Mouse (Mus musculus) kidney, adult 2 months (tissue): Measurements from ENCODE around the gene Usp6nl. TPM values are rescaled to one million over a fixed set of nuclear protein-coding genes. Genes with fewer than 3 reads are reported as not detected.

Experiments used
- DNase-seq: peaks from one replicate; pipeline ENCODE4 v3.0.0; 2021
- H3K27ac ChIP-seq: fragments of 200-500 bp; 2 replicates; pipeline ENCODE4 v1.5.1; 2012; ENCODE audit warnings: low read depth, low read length, control low read depth, inconsistent platforms; ENCODE audit not compliant: insufficient read depth
- H3K27me3 ChIP-seq: fragments of 200-500 bp; replicated peaks from 2 replicates; pipeline ENCODE4 v1.6.1; 2012; ENCODE audit warnings: mild to moderate bottlenecking, moderate library complexity, low read length, inconsistent platforms; ENCODE audit not compliant: control insufficient read depth, insufficient read depth
- H3K36me3 ChIP-seq: fragments of 200-500 bp; 2 replicates; pipeline ENCODE4 v1.6.1; 2012; ENCODE audit warnings: mild to moderate bottlenecking, moderate library complexity, low read length, inconsistent platforms; ENCODE audit not compliant: control insufficient read depth, insufficient read depth
- H3K4me1 ChIP-seq: fragments of 200-500 bp; 2 replicates; pipeline ENCODE4 v1.6.1; 2011; ENCODE audit warnings: low read length; ENCODE audit not compliant: control insufficient read depth, insufficient read depth
- H3K4me3 ChIP-seq: fragments of 200-500 bp; 2 replicates; pipeline ENCODE4 v1.5.1; 2011; ENCODE audit warnings: mild to moderate bottlenecking, low read depth, low read length, control low read depth; ENCODE audit not compliant: insufficient read depth
- CTCF ChIP-seq: fragments of 200-500 bp; conservative IDR thresholded peaks from 2 replicates; pipeline ENCODE4 v1.5.1; 2011; ENCODE audit warnings: low read depth, mild to moderate bottlenecking, control low read depth, low read length, moderate library complexity, mixed read lengths; ENCODE audit not compliant: insufficient read depth, insufficient read length
- POLR2A ChIP-seq: fragments of 200-500 bp; IDR thresholded peaks from one replicate; pipeline ENCODE4 v1.6.1; 2011; ENCODE audit warnings: low read depth, low read length, control low read depth
- WGBS: fragments of 180-500 bp; shearing (Covaris S2); methylation state at CpG from one replicate; pipeline ENCODE4 v1.1.7; 2018; 5-methylcytosine and 5-hydroxymethylcytosine counted together
- polyA plus RNA-seq: library from polyadenylated mRNA; depleted of rRNA; stranded (reverse); fragments of >200 nt; gene quantifications from 2 replicates; pipeline ENCODE4 v1.2.3, GENCODE M21; 2012

The Usp6nl gene
- polyA plus RNA-seq, 1 experiment, result 8.9 TPM

DNA sequence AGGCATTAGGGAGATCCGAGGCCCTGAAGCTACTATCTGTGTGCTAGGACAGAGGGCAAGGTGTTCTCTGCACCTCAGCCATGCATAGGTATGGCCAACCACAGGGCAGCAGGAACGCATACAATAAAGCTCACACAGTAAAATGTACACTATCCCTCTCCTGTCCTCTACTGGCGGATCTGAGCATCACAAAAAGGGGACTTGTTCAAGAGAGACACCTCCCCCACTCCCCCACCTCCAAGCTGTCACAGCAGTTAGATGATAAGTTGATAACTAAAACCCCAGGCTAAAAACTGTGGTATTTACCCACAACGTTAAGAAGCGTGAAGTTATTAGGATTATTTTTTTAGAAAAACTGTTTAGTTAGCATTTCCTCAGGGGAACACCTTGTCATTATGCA is 151.4 kb downstream of the Usp6nl start:
- Histone ChIP-seq H3K27ac (no peak overlapping the region), H3K36me3 (no peaks in the 10 kb centered on the region), H3K4me1 (no peaks in the 10 kb centered on the region), H3K27me3 (no peaks in the 10 kb centered on the region), H3K4me3 (no peak overlapping the region)
- WGBS, result 82% methylated on average over 5 of the region's 5 CpGs
- TF ChIP-seq POLR2A, result no peak
- TF ChIP-seq CTCF, result no peak
- no peak for DNase-seq

DNA sequence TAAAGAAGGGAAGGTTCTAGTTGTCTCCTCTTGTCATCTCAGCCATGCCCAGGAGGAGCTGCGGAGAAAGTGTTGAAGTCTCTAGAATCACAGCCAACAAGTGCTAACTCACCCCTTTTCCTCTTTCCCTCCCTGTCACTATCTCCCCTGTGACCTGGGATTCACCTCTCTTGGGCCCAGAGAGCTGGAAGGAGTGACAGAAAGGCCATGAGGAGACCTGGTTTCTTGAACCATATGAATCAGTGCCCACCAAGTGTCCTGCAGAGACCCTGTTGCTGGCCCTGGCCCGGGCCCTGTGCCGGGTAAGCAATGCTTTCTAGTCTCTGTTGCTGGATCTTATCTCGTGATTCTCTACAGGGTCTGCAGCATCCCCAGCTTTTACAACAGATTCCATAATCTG is 155.4 kb downstream of the Usp6nl start:
- Histone ChIP-seq H3K4me1 (0 out of 2 replicates have a peak, but pooled peaks cover 3% of the 10 kb centered on the region), H3K4me3 (no peak overlapping the region), H3K27ac (peak overlapping the region; percentile 92), H3K36me3 (no peaks in the 10 kb centered on the region), H3K27me3 (no peaks in the 10 kb centered on the region)
- 86% methylated on average over 4 of the region's 4 CpGs for whole genome bisulfite sequencing
- no peak for DNase-seq
- TF ChIP-seq POLR2A (no peak), CTCF (no peak)

DNA sequence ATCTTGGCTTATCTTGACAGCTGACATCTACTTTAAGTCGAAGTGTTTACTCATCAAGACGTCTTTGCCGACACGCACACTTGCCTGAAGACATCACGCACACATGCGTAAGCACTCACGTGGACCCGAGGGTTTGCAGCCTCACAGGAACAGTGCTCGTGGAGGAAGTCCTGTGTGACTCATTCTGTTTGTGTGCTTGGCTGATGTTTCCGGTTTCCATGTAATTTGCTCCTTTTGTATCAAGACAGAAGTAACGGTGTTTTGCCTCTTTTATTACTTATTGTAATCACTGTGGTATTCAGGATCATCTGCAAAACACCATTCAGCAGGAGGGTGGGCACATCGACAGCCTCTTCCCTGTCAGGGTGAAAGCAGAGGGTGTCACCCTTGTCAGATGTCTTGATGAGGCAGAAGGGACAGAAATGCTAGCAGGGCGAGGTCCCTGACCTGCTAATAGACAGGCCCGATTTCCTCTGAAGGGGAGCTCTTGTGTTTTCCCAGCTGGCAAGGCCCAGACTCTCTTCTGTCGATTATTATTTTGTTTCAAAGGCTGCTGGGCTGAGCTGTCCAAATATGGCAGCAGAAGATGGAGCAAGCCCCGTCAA is 156.0 kb downstream of the Usp6nl start:
- WGBS, result 48% methylated on average over 16 of the region's 16 CpGs
- H3K4me1 ChIP-seq, result 0 out of 2 replicates have a peak, but pooled peaks cover 7% of the 10 kb centered on the region
- TF ChIP-seq CTCF (no peak), POLR2A (no peak)
- DNase-seq, result peak; percentile 75
- H3K27ac ChIP-seq, result peak overlapping the region; percentile 92
- H3K36me3 ChIP-seq, result no peaks in the 10 kb centered on the region
- H3K27me3 ChIP-seq, result no peaks in the 10 kb centered on the region
- no peak overlapping the region for H3K4me3 ChIP-seq

GRCm38 (mm10) chr2:6478966-6479391 is 156.5 kb downstream of the Usp6nl start:
- Histone ChIP-seq H3K36me3 (no peaks in the 10 kb centered on the region), H3K27me3 (no peaks in the 10 kb centered on the region), H3K4me3 (no peak overlapping the region), H3K27ac (peak overlapping the region; percentile 56), H3K4me1 (0 out of 2 replicates have a peak, but pooled peaks cover 7% of the 10 kb centered on the region)
- 32% methylated on average over 13 of the region's 13 CpGs for WGBS
- TF ChIP-seq CTCF, result 0 out of 2 replicates have a peak, but pooled peaks have one; percentile 17
- no peak for TF ChIP-seq POLR2A
- peak; percentile 91 for DNase-seq

DNA sequence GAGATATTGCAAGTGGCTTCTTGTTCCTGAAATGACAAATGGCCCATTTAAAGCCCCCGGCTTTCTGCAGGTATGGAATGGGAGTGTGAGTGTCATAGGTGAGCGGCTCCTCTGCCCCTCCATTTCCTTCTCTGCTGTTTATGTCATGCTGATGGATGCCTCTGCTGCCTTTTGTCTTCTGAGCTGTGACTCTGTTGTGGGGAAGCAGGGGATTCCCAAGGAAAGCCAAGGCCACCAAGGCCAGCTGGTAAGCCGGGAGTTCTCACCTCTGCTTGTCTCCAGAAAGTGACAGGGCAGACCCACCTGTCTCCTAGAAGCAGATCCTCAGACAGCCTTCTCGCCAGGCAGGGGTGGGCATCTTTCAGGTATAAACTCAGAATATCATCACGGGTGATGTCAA is 157.2 kb downstream of the Usp6nl start:
- peak; percentile 36 for DNase-seq
- Histone ChIP-seq H3K4me1 (0 out of 2 replicates have a peak, but pooled peaks cover 7% of the 10 kb centered on the region), H3K27ac (peak overlapping the region; percentile 56), H3K27me3 (no peaks in the 10 kb centered on the region), H3K36me3 (no peaks in the 10 kb centered on the region), H3K4me3 (no peak overlapping the region)
- WGBS, result 70% methylated on average over 5 of the region's 5 CpGs
- TF ChIP-seq CTCF (no peak), POLR2A (no peak)

DNA sequence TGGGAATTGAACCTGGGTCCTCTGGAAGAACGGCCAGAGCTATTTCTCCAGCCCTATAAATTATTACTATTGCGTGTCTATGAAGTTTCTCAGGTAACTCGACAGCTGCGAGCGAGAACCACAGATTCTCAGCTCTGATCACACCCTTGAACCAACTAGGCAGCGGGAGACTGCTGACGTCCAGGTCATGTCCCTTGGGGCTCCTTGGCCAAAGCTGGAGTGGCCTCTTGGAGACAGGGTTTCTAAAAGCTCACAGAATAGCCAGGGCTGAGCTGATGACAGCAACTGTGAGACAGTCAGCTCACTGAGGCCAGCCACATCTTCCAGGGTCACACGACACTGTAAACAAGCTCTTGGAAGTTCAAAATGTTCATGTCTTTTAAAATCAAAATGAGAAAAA is 159.5 kb downstream of the Usp6nl start:
- WGBS, result 88% methylated on average over 8 of the region's 8 CpGs
- no peak for DNase-seq
- Histone ChIP-seq H3K36me3 (no peaks in the 10 kb centered on the region), H3K4me3 (no peak overlapping the region), H3K27me3 (no peaks in the 10 kb centered on the region), H3K4me1 (0 out of 2 replicates have a peak, but pooled peaks cover 7% of the 10 kb centered on the region), H3K27ac (no peak overlapping the region)
- TF ChIP-seq CTCF (no peak), POLR2A (no peak)

DNA sequence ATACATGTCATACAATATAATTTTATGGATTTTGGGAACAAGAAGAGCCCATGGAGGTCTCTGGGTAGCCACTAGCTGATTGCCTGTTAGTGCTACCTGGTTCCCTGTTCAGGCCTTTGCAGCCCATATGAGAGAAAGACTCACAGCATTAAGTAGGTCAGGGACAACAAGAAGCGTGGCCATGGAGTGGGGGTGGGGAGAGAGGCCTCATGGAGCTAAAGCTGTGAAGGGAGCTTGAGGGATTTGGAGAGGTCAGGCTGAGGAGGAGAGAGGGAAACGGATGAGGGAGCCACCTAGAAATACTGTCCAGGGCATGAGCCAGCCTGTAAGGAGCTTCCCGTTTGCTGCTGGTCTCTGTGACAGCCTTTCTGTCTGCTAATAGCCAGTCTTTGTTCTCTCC is 159.9 kb downstream of the Usp6nl start:
- H3K4me3 ChIP-seq, result no peak overlapping the region
- no peak for DNase-seq
- 0 out of 2 replicates have a peak, but pooled peaks cover 7% of the 10 kb centered on the region for H3K4me1 ChIP-seq
- no peaks in the 10 kb centered on the region for H3K27me3 ChIP-seq
- no peaks in the 10 kb centered on the region for H3K36me3 ChIP-seq
- no peak overlapping the region for H3K27ac ChIP-seq
- WGBS, result 75% methylated on average over 3 of the region's 3 CpGs
- TF ChIP-seq CTCF (no peak), POLR2A (no peak)
